Mouse (Mus musculus): ENCODE measurements around the gene Zfp446. TPM values are rescaled to one million over a fixed set of nuclear protein-coding genes. Genes with fewer than 3 reads are reported as not detected.
A peak's percentile ranks its signal among the peaks of the same experiment; 100 is the strongest.
"Not testable (repeated sequence)": the region's sequence is repeated elsewhere in the genome, so short reads cannot be mapped to it uniquely, and the experiment has no call there.

The Zfp446 gene
- 12.8 and 14.6 TPM in 2 replicates for polyA plus RNA-seq (2014; fragmentation: Nextera tagmentation; extraction: Ambion mirVana)

DNA sequence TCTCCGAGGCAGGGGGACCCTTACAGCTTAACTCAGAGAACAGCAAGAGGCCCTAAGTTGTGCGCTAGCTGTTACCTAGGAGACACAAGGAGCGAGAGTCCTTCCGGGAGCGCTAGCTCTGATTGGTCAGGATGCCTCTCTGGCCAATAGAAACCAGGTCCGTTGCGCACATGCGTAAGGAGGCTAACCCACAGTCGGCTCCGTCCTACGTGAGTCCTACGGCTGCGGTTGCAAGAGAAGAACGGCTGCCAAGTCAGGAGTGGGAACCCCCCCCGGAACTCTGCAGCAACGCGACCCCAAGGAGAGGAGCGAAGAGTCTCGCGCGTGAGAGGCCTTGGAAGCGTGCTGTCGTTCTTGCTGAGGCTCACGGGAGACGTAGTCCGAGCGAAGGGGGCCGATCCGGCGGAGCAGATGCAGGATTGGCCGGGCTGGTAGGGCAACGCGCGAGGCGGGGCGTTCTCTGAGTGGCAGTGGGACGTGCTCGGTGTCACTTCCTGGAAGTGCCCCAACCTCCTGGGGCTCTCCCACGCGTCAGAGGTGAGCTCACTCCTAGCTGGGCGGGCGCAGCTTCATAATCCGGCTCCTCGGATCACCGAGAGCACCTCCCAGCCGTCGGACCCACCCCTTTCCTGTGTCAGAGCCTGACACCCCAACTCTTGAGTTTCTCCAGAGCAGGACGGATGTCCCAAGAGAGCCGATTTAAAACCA lies at the start of gene Zfp446:
TSS of gene Zfp446 (plus strand) at position 167 of the 708 bp plus-strand sequence.
- peaks cover 5% of the 10 kb centered on the region; the same call in 1 of the 2 replicates for H3K4me1 ChIP-seq (replicated peaks; ENCODE audit: control insufficient read depth, insufficient read depth, low read length)
- peak within 1 kb of the TSS; percentile 85 for H3K4me2 ChIP-seq (ENCODE audit: low read depth, low read length, severe bottlenecking)
- 1% methylated on average over 49 of the region's 49 CpGs for WGBS
- peak within 1 kb of the TSS; percentile 67 for H3K4me3 ChIP-seq (ENCODE audit: low read depth, low read length)
- no peaks in the 10 kb centered on the region for H3K9me3 ChIP-seq (ENCODE audit: control insufficient read depth, low read length)
- H3K27ac ChIP-seq (ENCODE audit: low read depth, low read length), result peak within 1 kb of the TSS; percentile 90
- ATAC-seq (replicated peaks; ENCODE audit: low FRiP score) (peak; percentile 99), DNase-seq (ENCODE audit: low spot score) (peak; percentile 98)
- no peaks in the 10 kb centered on the region for H3K27me3 ChIP-seq (ENCODE audit: control insufficient read depth, insufficient read depth, low read length)
- peak within 1 kb of the TSS; percentile 77 for H3K9ac ChIP-seq (ENCODE audit: low read length)
- no peaks in the 10 kb centered on the region; the same call in 1 of the 2 replicates for H3K36me3 ChIP-seq (ENCODE audit: control insufficient read depth, insufficient read depth, low read length)

- H3K27me3 ChIP-seq (ENCODE audit: control insufficient read depth, insufficient read depth, low read length), result peaks cover 2% of the 10 kb centered on the region; the same call in 1 of the 2 replicates
- ATAC-seq (replicated peaks; ENCODE audit: low FRiP score) (no peak), DNase-seq (ENCODE audit: low spot score) (no peak)
- H3K36me3 ChIP-seq (ENCODE audit: control insufficient read depth, insufficient read depth, low read length), result no peaks in the 10 kb centered on the region
- no peaks in the 10 kb centered on the region for H3K4me1 ChIP-seq (replicated peaks; ENCODE audit: control insufficient read depth, insufficient read depth, low read length)
- no peak overlapping the region for H3K9ac ChIP-seq (ENCODE audit: low read length)
- WGBS, result 72% methylated on average over 4 of the region's 4 CpGs
- no peak overlapping the region for H3K27ac ChIP-seq (ENCODE audit: low read depth, low read length)
- H3K9me3 ChIP-seq (ENCODE audit: control insufficient read depth, low read length), result no peaks in the 10 kb centered on the region
- no peak overlapping the region for H3K4me2 ChIP-seq (ENCODE audit: low read depth, low read length, severe bottlenecking)
- H3K4me3 ChIP-seq (ENCODE audit: low read depth, low read length), result no peak overlapping the region
Measured at GRCm38 (mm10) chr7:12933615-12934140, 44.0 kb upstream of the Zfp446 start.

GRCm38 (mm10) chr7:12934808-12935207 lies 42.8 kb upstream of the Zfp446 start:
- Histone ChIP-seq H3K36me3 (ENCODE audit: control insufficient read depth, insufficient read depth, low read length) (no peaks in the 10 kb centered on the region), H3K27me3 (ENCODE audit: control insufficient read depth, insufficient read depth, low read length) (no peaks in the 10 kb centered on the region), H3K9me3 (ENCODE audit: control insufficient read depth, low read length) (no peaks in the 10 kb centered on the region), H3K4me2 (ENCODE audit: low read depth, low read length, severe bottlenecking) (no peak overlapping the region), H3K4me1 (replicated peaks; ENCODE audit: control insufficient read depth, insufficient read depth, low read length) (no peaks in the 10 kb centered on the region), H3K27ac (ENCODE audit: low read depth, low read length) (no peak overlapping the region), H3K9ac (ENCODE audit: low read length) (no peak overlapping the region), H3K4me3 (ENCODE audit: low read depth, low read length) (no peak overlapping the region)
- ATAC-seq (replicated peaks; ENCODE audit: low FRiP score), result no peak
- DNase-seq (ENCODE audit: low spot score), result no peak
- WGBS, result 84% methylated on average over 3 of the region's 3 CpGs

DNA sequence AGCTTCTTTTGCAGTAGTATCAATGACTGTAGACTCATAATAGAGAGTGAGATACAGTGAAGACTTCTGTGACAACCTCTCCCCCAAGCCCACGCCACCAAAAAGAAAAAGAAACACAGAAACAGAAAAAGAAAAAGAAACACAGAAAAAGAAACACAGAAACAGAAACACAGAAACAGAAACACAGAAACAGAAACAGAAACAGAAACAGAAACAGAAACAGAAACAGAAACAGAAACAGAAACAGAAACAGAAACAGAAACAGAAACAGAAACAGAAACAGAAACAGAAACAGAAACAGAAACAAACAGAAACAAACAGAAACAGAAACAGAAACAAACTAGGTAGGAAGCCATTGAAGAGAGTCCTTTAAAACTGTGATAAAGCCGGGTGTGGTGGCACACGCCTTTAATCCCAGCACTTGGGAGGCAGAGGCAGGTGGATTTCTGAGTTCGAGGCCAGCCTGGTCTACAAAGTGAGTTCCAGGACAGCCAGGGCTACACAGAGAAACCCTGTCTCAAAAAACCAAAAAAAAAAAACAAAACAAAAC lies 40.3 kb upstream of the Zfp446 start:
- H3K9ac ChIP-seq (ENCODE audit: low read length); H3K4me1 ChIP-seq (replicated peaks; ENCODE audit: control insufficient read depth, insufficient read depth, low read length); DNase-seq (ENCODE audit: low spot score); H3K9me3 ChIP-seq (ENCODE audit: control insufficient read depth, low read length); H3K27me3 ChIP-seq (ENCODE audit: control insufficient read depth, insufficient read depth, low read length); H3K4me2 ChIP-seq (ENCODE audit: low read depth, low read length, severe bottlenecking); ATAC-seq (replicated peaks; ENCODE audit: low FRiP score); H3K36me3 ChIP-seq (ENCODE audit: control insufficient read depth, insufficient read depth, low read length); H3K4me3 ChIP-seq (ENCODE audit: low read depth, low read length); H3K27ac ChIP-seq (ENCODE audit: low read depth, low read length): not testable (repeated sequence)
- 77% methylated on average over 3 of the region's 4 CpGs for WGBS

DNA sequence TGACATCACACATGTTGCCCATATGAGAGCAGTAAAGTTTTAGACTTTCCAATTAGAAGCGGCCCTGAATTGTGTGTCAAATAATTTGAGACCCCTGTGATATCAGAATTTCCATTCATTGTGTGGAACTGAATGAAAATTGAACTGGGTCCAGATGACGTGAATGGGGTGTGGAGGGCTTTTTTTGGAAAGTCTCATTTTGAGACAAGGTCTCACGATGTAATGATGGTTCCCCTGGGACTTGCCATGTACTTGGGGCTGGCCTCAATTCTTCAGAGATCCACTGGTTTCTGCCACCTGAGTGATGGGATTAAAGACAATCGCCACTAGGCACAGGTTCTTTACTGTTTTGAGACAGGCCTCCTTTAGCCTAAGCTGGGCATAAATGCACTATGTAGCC lies 37.0 kb upstream of the Zfp446 start:
- no peak overlapping the region for H3K9ac ChIP-seq (ENCODE audit: low read length)
- WGBS, result 83% methylated on average over 4 of the region's 4 CpGs
- no peak overlapping the region for H3K4me2 ChIP-seq (ENCODE audit: low read depth, low read length, severe bottlenecking)
- no peak for DNase-seq (ENCODE audit: low spot score)
- no peak overlapping the region for H3K4me3 ChIP-seq (ENCODE audit: low read depth, low read length)
- H3K36me3 ChIP-seq (ENCODE audit: control insufficient read depth, insufficient read depth, low read length), result no peaks in the 10 kb centered on the region
- H3K9me3 ChIP-seq (ENCODE audit: control insufficient read depth, low read length), result no peaks in the 10 kb centered on the region
- no peaks in the 10 kb centered on the region for H3K4me1 ChIP-seq (replicated peaks; ENCODE audit: control insufficient read depth, insufficient read depth, low read length)
- no peak overlapping the region for H3K27ac ChIP-seq (ENCODE audit: low read depth, low read length)
- no peaks in the 10 kb centered on the region for H3K27me3 ChIP-seq (ENCODE audit: control insufficient read depth, insufficient read depth, low read length)
- ATAC-seq (replicated peaks; ENCODE audit: low FRiP score), result no peak

- Histone ChIP-seq H3K9ac (ENCODE audit: low read length) (no peak overlapping the region), H3K4me1 (replicated peaks; ENCODE audit: control insufficient read depth, insufficient read depth, low read length) (no peaks in the 10 kb centered on the region), H3K9me3 (ENCODE audit: control insufficient read depth, low read length) (no peaks in the 10 kb centered on the region), H3K27ac (ENCODE audit: low read depth, low read length) (no peak overlapping the region), H3K4me3 (ENCODE audit: low read depth, low read length) (no peak overlapping the region), H3K4me2 (ENCODE audit: low read depth, low read length, severe bottlenecking) (no peak overlapping the region), H3K36me3 (ENCODE audit: control insufficient read depth, insufficient read depth, low read length) (no peaks in the 10 kb centered on the region), H3K27me3 (ENCODE audit: control insufficient read depth, insufficient read depth, low read length) (no peaks in the 10 kb centered on the region)
- ATAC-seq (replicated peaks; ENCODE audit: low FRiP score), result no peak
- DNase-seq (ENCODE audit: low spot score), result no peak
Measured at GRCm38 (mm10) chr7:12943488-12943887, 34.2 kb upstream of the Zfp446 start.

- H3K9me3 ChIP-seq (ENCODE audit: control insufficient read depth, low read length), result no peaks in the 10 kb centered on the region
- peak overlapping the region; percentile 58 for H3K27ac ChIP-seq (ENCODE audit: low read depth, low read length)
- H3K4me2 ChIP-seq (ENCODE audit: low read depth, low read length, severe bottlenecking), result peak overlapping the region; percentile 64
- ATAC-seq (replicated peaks; ENCODE audit: low FRiP score) (peak; percentile 98), DNase-seq (ENCODE audit: low spot score) (peak; percentile 92)
- H3K36me3 ChIP-seq (ENCODE audit: control insufficient read depth, insufficient read depth, low read length), result no peaks in the 10 kb centered on the region
- H3K4me3 ChIP-seq (ENCODE audit: low read depth, low read length), result peak overlapping the region; percentile 34
- H3K9ac ChIP-seq (ENCODE audit: low read length), result peak overlapping the region; percentile 56
- no peaks in the 10 kb centered on the region for H3K27me3 ChIP-seq (ENCODE audit: control insufficient read depth, insufficient read depth, low read length)
- WGBS, result 9% methylated on average over 35 of the region's 35 CpGs
- H3K4me1 ChIP-seq (replicated peaks; ENCODE audit: control insufficient read depth, insufficient read depth, low read length), result no peaks in the 10 kb centered on the region; the same call in 1 of the 2 replicates
Measured at GRCm38 (mm10) chr7:12949032-12949871, 28.4 kb upstream of the Zfp446 start.

DNA sequence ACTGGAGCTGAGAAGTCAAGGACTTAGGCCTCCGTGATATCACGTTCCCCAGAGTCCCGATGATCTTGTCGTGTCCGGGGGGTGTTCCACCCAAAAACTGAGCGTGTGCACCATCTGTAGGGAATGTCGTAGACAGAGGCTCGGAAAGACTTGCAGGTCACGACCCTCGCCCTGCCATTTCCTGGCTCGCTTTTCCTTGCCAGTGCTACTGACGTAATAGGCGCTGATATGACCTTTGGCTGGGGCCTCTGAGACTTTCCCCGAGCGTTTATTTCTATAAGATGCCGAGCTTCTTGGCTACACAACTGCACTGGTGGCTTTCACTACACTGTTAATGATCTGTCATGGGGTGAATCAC lies 27.8 kb upstream of the Zfp446 start:
- Histone ChIP-seq H3K4me2 (ENCODE audit: low read depth, low read length, severe bottlenecking) (peak overlapping the region; percentile 64), H3K9ac (ENCODE audit: low read length) (peak overlapping the region; percentile 56), H3K9me3 (ENCODE audit: control insufficient read depth, low read length) (no peaks in the 10 kb centered on the region), H3K27me3 (ENCODE audit: control insufficient read depth, insufficient read depth, low read length) (no peaks in the 10 kb centered on the region), H3K36me3 (ENCODE audit: control insufficient read depth, insufficient read depth, low read length) (no peaks in the 10 kb centered on the region), H3K4me1 (replicated peaks; ENCODE audit: control insufficient read depth, insufficient read depth, low read length) (no peaks in the 10 kb centered on the region; the same call in 1 of the 2 replicates), H3K27ac (ENCODE audit: low read depth, low read length) (0 out of 2 replicates have a peak overlapping the region, but pooled peaks have one; percentile 33), H3K4me3 (ENCODE audit: low read depth, low read length) (peak overlapping the region; percentile 34)
- WGBS, result 11% methylated on average over 16 of the region's 16 CpGs
- DNase-seq (ENCODE audit: low spot score) (no peak), ATAC-seq (replicated peaks; ENCODE audit: low FRiP score) (no peak; the same call in none of the 2 replicates)
